Mouse (Mus musculus): ENCODE results near the gene Sstr5. TPM values are rescaled to one million over a fixed set of nuclear protein-coding genes. Genes with fewer than 3 reads are reported as not detected.

Gene Sstr5
- not detected in 4 replicates for total RNA-seq (2023)

GRCm38 (mm10) chr17:25497013-25497412 is at the start of gene Sstr5:
Gene Sstr5 (minus strand): TSS chr17:25497288.

GRCm38 (mm10) chr17:25454272-25454671 is 42.8 kb downstream of the Sstr5 start, which contains the start of gene Tekt4:
Gene Tekt4 (plus strand): TSS chr17:25454615.

Other genes starting within 250 kb of the Sstr5 start
- gene Baiap3, start 240.9 kb downstream of the Sstr5 start, total RNA-seq (2023) = 0.98 to 1.9 TPM (median 1.2 TPM) in 4 replicates
- gene Ube2i, start 222.7 kb downstream of the Sstr5 start, total RNA-seq (2023) = 456 to 465 TPM (median 462 TPM) in 4 replicates
- gene Prss34, start 198.9 kb downstream of the Sstr5 start, total RNA-seq (2023) = not detected in 4 replicates
- not detected in 4 replicates for gene Prss28, start 188.6 kb downstream of the Sstr5 start, total RNA-seq (2023)
- not detected in 4 replicates for gene Prss29, start 178.6 kb downstream of the Sstr5 start, total RNA-seq (2023)
- gene Tpsab1, start 151.7 kb downstream of the Sstr5 start, total RNA-seq (2023) = not detected in 4 replicates
- not detected in 4 replicates for gene Tpsb2, start 131.0 kb downstream of the Sstr5 start, total RNA-seq (2023)
- gene Tpsg1, start 128.0 kb downstream of the Sstr5 start, total RNA-seq (2023) = not detected in 4 replicates
- gene Cacna1h, start 63.5 kb downstream of the Sstr5 start, total RNA-seq (2023) = 5.0 to 7.9 TPM (median 6.0 TPM) in 4 replicates
- not detected in 4 replicates for gene Tekt4, start 42.7 kb downstream of the Sstr5 start, total RNA-seq (2023)
- 0.26 to 0.41 TPM in 2 of 4 replicates, not detected in the others for gene Sox8, start 73.4 kb upstream of the Sstr5 start, total RNA-seq (2023)
- 26.8 to 32.9 TPM (median 31.5 TPM) in 4 replicates for gene Lmf1, start 81.8 kb upstream of the Sstr5 start, total RNA-seq (2023)
- gene Gng13, start 219.9 kb upstream of the Sstr5 start, total RNA-seq (2023) = not detected in 4 replicates
- gene Chtf18, start 230.1 kb upstream of the Sstr5 start, total RNA-seq (2023) = 7.5 to 10.0 TPM (median 8.2 TPM) in 4 replicates
- gene Rpusd1, start 230.4 kb upstream of the Sstr5 start, total RNA-seq (2023) = 5.7 to 7.8 TPM (median 6.6 TPM) in 4 replicates
- gene Mslnl, start 238.8 kb upstream of the Sstr5 start, total RNA-seq (2023) = 0.21 to 0.22 TPM in 2 of 4 replicates, not detected in the others

Data from B cell, adult 62 days (primary cell).